Mouse (Mus musculus): Measurements from ENCODE around the gene Psmd13. TPM values are rescaled to one million over a fixed set of nuclear protein-coding genes. Genes with fewer than 3 reads are reported as not detected.
A peak's percentile ranks its signal among the peaks of the same experiment; 100 is the strongest.

Psmd13 gene
- polyA plus RNA-seq, 1 experiment = 110 TPM

- H3K4me3 ChIP-seq (ENCODE audit: insufficient read depth, low read depth, low read length) = no peak overlapping the region
- H3K4me1 ChIP-seq (ENCODE audit: control insufficient read depth, insufficient read depth, insufficient read length, low read length) = peaks cover 4% of the 10 kb centered on the region
Observed at GRCm38 (mm10) chr7:140848591-140848990, 33.2 kb upstream of the Psmd13 start.

GRCm38 (mm10) chr7:140851916-140852315 is 29.9 kb upstream of the Psmd13 start:
- H3K4me1 ChIP-seq (ENCODE audit: control insufficient read depth, insufficient read depth, insufficient read length, low read length) = peaks cover 13% of the 10 kb centered on the region
- H3K4me3 ChIP-seq (ENCODE audit: insufficient read depth, low read depth, low read length) = no peak overlapping the region
- H3K27ac ChIP-seq (replicated peaks; ENCODE audit: low read depth, low read length) = peak overlapping the region; percentile 84

More at GRCm38 (mm10) chr7:140848591-140848990, 33.2 kb upstream of the Psmd13 start:
- H3K27ac ChIP-seq (replicated peaks; ENCODE audit: low read depth, low read length) = no peak overlapping the region

GRCm38 (mm10) chr7:140853386-140853785 is 28.4 kb upstream of the Psmd13 start:
- peaks cover 17% of the 10 kb centered on the region for H3K4me1 ChIP-seq (ENCODE audit: control insufficient read depth, insufficient read depth, insufficient read length, low read length)
- peak overlapping the region; percentile 99 for H3K27ac ChIP-seq (replicated peaks; ENCODE audit: low read depth, low read length)

DNA sequence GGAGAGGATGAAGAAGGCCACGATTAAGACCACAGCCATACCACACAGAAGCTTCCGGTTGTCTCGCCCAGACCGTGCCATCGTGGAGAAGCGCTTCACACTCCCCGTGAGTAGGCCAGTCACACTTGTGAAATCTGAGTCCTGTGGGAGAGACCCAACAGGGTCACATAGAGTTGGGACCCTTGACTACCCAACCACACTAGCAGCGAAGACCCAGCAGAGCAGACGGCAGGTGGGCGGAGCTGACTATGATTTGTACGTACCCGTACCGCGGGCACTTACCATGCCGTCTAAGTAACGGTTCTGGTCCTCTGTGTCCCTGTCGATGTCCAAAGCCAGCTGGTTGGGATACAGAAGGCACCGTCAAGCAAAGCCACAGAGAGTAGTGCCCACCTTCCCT is 27.3 kb upstream of the Psmd13 start:
- H3K4me1 ChIP-seq (ENCODE audit: control insufficient read depth, insufficient read depth, insufficient read length, low read length) = peaks cover 20% of the 10 kb centered on the region
- H3K27ac ChIP-seq (replicated peaks; ENCODE audit: low read depth, low read length) = peak overlapping the region; percentile 99
- H3K4me3 ChIP-seq (ENCODE audit: insufficient read depth, low read depth, low read length) = peak overlapping the region; percentile 85; the same call in 1 of the 2 replicates

More at GRCm38 (mm10) chr7:140853386-140853785, 28.4 kb upstream of the Psmd13 start:
- H3K4me3 ChIP-seq (ENCODE audit: insufficient read depth, low read depth, low read length) = peak overlapping the region; percentile 0; the same call in 1 of the 2 replicates

DNA sequence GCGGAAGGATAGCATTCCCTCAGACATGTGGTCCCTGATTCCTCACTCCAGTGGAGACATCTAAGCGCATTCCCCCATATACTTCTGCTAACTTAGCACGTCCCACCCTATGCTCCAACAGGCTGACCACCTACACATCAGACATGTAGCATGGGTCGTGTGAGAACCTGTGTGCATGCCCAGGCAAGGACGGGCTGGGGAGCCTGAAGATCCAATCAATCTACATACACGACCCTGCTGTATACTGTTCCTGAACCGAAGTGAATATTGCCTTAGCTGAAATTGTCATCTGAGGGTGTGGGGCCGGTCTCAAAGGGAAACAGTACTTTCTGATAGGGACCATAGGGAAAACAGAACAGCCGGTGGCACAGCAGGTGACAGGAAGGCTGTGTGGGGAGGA is 26.6 kb upstream of the Psmd13 start:
- H3K4me1 ChIP-seq (ENCODE audit: control insufficient read depth, insufficient read depth, insufficient read length, low read length) = peaks cover 20% of the 10 kb centered on the region
- H3K27ac ChIP-seq (replicated peaks; ENCODE audit: low read depth, low read length) = peak overlapping the region; percentile 99
- peak overlapping the region; percentile 85 for H3K4me3 ChIP-seq (ENCODE audit: insufficient read depth, low read depth, low read length)

GRCm38 (mm10) chr7:140855860-140856784 is 25.6 kb upstream of the Psmd13 start, which contains the start of gene Gm45785:
Gene Gm45785 (minus strand): TSS chr7:140856331.
- peak within 1 kb of the TSS; percentile 85 for H3K4me3 ChIP-seq (ENCODE audit: insufficient read depth, low read depth, low read length)

DNA sequence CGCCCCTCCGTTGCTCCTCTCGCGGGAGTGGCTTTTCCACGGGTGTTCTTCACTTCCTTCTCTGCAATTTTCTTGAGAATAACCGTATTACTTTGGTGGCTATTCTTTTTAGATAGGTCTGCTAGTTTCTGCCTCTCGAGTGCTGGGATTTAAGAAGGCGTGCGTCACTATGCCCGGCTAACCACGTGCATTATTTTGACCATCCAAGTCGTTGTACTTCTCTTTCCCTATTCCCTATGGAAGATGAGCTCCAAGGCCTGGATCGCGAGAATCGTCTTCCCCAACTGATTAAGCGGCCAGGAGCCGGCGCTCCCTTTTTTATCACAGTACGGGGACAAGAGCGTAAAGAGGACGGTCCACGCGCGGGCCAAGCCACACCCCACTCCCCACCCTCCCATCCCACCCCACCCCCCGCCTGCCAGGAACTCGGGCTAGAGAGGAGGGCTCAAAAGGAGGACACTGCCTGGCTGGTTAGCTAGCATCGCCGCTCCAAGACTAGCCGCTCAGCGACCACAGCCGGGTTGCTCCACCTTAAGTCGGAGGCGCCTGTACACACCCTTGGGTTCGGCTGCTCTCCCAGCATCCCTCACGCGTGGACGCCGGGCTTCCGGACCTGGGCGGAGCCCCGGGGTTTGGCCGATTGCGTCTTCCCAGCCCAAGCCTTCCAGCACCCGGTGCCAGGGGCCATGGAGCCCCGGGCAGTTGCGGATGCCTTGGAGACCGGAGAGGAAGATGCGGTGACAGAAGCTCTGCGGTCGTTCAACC is 24.8 kb upstream of the Psmd13 start, which contains the start of gene Ric8a:
Gene Ric8a (plus strand): TSS at position 173 of the 765 bp plus-strand sequence.
- Histone ChIP-seq H3K27ac (replicated peaks; ENCODE audit: low read depth, low read length) (peak within 1 kb of the TSS; percentile 99), H3K4me1 (ENCODE audit: control insufficient read depth, insufficient read depth, insufficient read length, low read length) (peaks cover 20% of the 10 kb centered on the region), H3K4me3 (ENCODE audit: insufficient read depth, low read depth, low read length) (peak within 1 kb of the TSS; percentile 85)

More at GRCm38 (mm10) chr7:140855860-140856784, 25.6 kb upstream of the Psmd13 start, which contains the start of gene Gm45785:
- Histone ChIP-seq H3K27ac (replicated peaks; ENCODE audit: low read depth, low read length) (peak within 1 kb of the TSS; percentile 99), H3K4me1 (ENCODE audit: control insufficient read depth, insufficient read depth, insufficient read length, low read length) (peaks cover 20% of the 10 kb centered on the region)

DNA sequence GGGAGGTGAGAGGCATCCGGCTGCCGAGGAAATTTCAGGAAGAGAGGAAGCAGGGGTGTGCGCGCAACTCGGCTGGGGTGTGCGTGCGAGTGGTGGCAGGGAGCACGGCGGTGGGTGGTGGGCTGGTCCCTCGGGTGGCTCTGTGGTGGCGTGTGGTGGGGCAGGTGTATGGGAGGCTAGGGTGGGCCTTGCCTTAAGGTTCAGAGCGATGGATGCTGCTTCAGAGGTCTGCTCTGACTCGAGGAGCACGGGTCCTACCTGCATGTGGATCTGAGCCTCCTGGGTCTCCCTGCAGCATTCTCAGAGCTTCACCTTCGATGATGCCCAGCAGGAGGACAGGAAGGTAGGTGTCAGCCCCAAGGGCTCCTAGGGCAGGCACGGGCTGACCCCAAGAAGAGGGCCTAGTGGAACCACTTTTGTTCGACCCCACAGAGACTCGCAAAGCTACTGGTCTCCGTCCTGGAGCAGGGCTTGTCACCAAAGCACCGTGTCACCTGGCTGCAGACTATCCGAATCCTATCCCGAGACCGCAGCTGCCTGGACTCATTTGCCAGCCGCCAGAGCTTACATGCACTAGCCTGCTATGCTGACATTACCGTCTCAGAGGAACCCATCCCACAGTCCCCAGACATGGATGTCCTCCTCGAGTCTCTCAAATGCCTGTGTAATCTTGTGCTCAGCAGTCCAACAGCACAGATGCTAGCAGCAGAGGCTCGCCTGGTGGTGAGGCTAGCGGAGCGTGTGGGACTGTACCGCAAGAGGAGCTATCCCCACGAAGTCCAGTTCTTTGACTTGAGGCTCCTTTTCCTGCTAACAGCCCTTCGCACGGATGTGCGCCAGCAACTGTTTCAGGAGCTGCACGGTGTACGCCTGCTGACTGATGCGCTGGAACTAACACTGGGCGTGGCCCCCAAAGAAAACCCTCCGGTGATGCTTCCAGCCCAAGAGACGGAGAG is 23.9 kb upstream of the Psmd13 start, which contains the start of gene Bet1l:
Gene Bet1l (minus strand): TSS at position 28 of the 956 bp plus-strand sequence.
- Histone ChIP-seq H3K4me3 (ENCODE audit: insufficient read depth, low read depth, low read length) (peak within 1 kb of the TSS; percentile 85), H3K27ac (replicated peaks; ENCODE audit: low read depth, low read length) (peak within 1 kb of the TSS; percentile 73), H3K4me1 (ENCODE audit: control insufficient read depth, insufficient read depth, insufficient read length, low read length) (peaks cover 20% of the 10 kb centered on the region)

DNA sequence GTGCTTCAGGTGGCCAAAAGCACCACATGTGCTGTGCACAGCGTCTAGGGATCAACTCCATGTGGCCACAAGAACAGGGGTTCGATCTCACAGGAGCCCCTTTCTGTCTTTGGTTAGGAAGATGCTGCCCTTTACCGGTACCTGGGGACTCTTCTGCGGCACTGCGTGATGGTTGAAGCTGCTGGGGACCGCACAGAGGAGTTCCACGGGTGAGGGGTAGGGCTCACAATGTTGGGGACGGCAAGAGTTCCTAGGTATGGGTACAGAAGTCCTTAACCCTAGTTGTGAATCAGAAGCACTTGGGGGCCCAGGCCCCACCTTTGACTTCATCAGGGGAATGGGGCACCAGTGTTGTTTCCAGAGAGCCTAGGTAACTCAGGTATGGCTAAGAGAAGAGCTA is 23.0 kb upstream of the Psmd13 start:
- Histone ChIP-seq H3K4me1 (ENCODE audit: control insufficient read depth, insufficient read depth, insufficient read length, low read length) (peaks cover 14% of the 10 kb centered on the region), H3K27ac (replicated peaks; ENCODE audit: low read depth, low read length) (no peak overlapping the region), H3K4me3 (ENCODE audit: insufficient read depth, low read depth, low read length) (peak overlapping the region; percentile 85; the same call in 1 of the 2 replicates)

DNA sequence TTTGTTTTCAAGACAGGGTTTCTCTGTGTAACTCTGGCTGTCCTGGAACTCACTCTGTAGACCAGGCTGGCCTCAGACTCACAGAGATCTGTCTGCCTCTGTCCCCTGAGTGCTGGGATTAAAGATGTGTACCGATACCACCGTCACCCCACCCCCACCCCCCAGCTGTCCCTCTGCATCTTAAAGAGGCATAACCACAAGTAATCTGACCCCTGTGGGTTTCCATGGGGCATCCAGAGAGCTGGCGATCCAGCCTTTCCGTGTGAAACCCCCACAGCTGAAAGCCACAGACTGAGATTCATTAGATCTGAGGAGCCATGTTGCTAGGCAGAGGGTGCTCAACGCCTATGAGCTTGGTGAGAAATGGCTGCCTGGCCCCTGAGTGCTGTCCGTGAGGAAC is 21.8 kb upstream of the Psmd13 start:
- no peak overlapping the region for H3K4me3 ChIP-seq (ENCODE audit: insufficient read depth, low read depth, low read length)
- no peak overlapping the region for H3K27ac ChIP-seq (replicated peaks; ENCODE audit: low read depth, low read length)
- H3K4me1 ChIP-seq (ENCODE audit: control insufficient read depth, insufficient read depth, insufficient read length, low read length) = peaks cover 10% of the 10 kb centered on the region

DNA sequence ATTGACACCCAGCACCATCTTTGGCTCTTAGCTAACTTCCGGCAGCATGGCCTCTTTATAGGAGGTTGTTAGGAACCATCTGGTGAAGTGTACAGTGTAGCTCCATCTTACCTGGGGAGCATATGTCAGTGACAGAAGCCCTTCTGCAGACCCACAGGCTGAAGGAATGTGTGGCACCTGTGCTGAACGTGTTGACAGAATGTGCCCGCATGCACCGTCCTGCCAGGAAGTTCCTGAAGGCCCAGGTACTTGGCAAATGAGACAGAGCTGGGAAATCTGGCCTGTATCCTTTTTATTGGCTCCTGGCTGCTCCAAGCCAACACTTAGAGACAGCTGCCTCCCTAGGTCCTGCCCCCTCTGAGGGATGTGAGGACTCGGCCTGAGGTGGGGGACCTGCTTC is 21.0 kb upstream of the Psmd13 start:
- Histone ChIP-seq H3K4me3 (ENCODE audit: insufficient read depth, low read depth, low read length) (no peak overlapping the region), H3K27ac (replicated peaks; ENCODE audit: low read depth, low read length) (no peak overlapping the region), H3K4me1 (ENCODE audit: control insufficient read depth, insufficient read depth, insufficient read length, low read length) (peaks cover 7% of the 10 kb centered on the region)

GRCm38 (mm10) chr7:140864761-140865160 is 17.0 kb upstream of the Psmd13 start:
- H3K27ac ChIP-seq (replicated peaks; ENCODE audit: low read depth, low read length) = no peak overlapping the region
- H3K4me1 ChIP-seq (ENCODE audit: control insufficient read depth, insufficient read depth, insufficient read length, low read length) = no peaks in the 10 kb centered on the region
- no peak overlapping the region for H3K4me3 ChIP-seq (ENCODE audit: insufficient read depth, low read depth, low read length)

DNA sequence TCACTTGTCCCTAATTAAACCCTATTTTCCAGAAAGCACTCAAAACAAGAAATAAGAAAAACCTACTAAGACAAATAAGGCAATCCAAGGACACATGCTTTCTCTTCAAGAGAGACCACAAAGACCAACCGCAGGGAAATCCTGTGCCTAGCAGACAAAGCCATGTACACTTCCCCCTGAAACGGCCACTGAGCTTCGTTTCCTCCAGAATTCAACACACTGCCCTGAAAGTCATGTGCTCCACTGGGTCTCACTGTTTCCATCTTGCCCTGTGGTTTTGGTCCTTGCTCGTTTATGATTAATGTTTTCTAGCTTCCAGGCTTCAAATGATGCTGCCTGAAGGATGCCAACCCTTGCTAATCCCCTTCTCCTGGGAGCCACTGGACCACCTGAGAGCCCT is 7.5 kb upstream of the Psmd13 start:
- Histone ChIP-seq H3K4me1 (ENCODE audit: control insufficient read depth, insufficient read depth, insufficient read length, low read length) (no peaks in the 10 kb centered on the region), H3K4me3 (ENCODE audit: insufficient read depth, low read depth, low read length) (no peak overlapping the region), H3K27ac (replicated peaks; ENCODE audit: low read depth, low read length) (no peak overlapping the region)

- H3K4me1 ChIP-seq (ENCODE audit: control insufficient read depth, insufficient read depth, insufficient read length, low read length) = peaks cover 3% of the 10 kb centered on the region; the same call in 1 of the 2 replicates
- H3K27ac ChIP-seq (replicated peaks; ENCODE audit: low read depth, low read length) = no peak overlapping the region
- H3K4me3 ChIP-seq (ENCODE audit: insufficient read depth, low read depth, low read length) = no peak overlapping the region
Observed at GRCm38 (mm10) chr7:140877364-140877763, 4.4 kb upstream of the Psmd13 start.

Measured in brown adipose tissue, adult 24 weeks (tissue).